Mouse (Mus musculus) midbrain, embryonic 12.5 days (tissue): Measurements from ENCODE around the gene Zfp667. TPM values are rescaled to one million over a fixed set of nuclear protein-coding genes. Genes with fewer than 3 reads are reported as not detected.
"Not testable (repeated sequence)": the region's sequence is repeated elsewhere in the genome, so short reads cannot be mapped to it uniquely, and the experiment has no call there.

Source experiments
- ATAC-seq: fragments of 200-750 bp; cut with Nextera tagmentation; 2 replicates; pipeline ENCODE4 v1.8.0; 2017; ENCODE audit warnings: low read depth, moderate TSS enrichment, moderate library complexity; ENCODE audit not compliant: low FRiP score
- H3K27ac ChIP-seq: fragments of 300-500 bp; sonication (generic); replicated peaks from 2 replicates; pipeline ENCODE4 v1.5.1; 2016; ENCODE audit warnings: mild to moderate bottlenecking
- H3K27me3 ChIP-seq: fragments of 300-500 bp; sonication (generic); 2 replicates; pipeline ENCODE4 v1.6.1; 2016; ENCODE audit warnings: mild to moderate bottlenecking
- H3K36me3 ChIP-seq: fragments of 300-500 bp; sonication (generic); 2 replicates; pipeline ENCODE4 v1.6.1; 2016
- H3K4me1 ChIP-seq: fragments of 300-500 bp; sonication (generic); 2 replicates; pipeline ENCODE4 v1.6.1; 2016
- H3K4me2 ChIP-seq: fragments of 300-500 bp; sonication (generic); replicated peaks from 2 replicates; pipeline ENCODE4 v1.6.1; 2016; ENCODE audit warnings: mild to moderate bottlenecking, moderate library complexity
- H3K4me3 ChIP-seq: fragments of 300-500 bp; sonication (generic); 2 replicates; pipeline ENCODE4 v1.5.1; 2016; ENCODE audit warnings: mild to moderate bottlenecking
- H3K9ac ChIP-seq: fragments of 300-500 bp; sonication (generic); replicated peaks from 2 replicates; pipeline ENCODE4 v1.6.1; 2016; ENCODE audit warnings: mild to moderate bottlenecking, moderate library complexity
- H3K9me3 ChIP-seq: fragments of 300-500 bp; sonication (generic); 2 replicates; pipeline ENCODE4 v1.6.1; 2016; ENCODE audit warnings: mild to moderate bottlenecking
- WGBS: fragments of 180-500 bp; shearing (Covaris S2); methylation state at CpG from one replicate; pipeline ENCODE4 v1.1.7; 2016; 5-methylcytosine and 5-hydroxymethylcytosine counted together
- polyA plus RNA-seq: library from polyadenylated mRNA; unstranded; fragments of >200 nt; fragmentation: Nextera tagmentation; extraction: Ambion mirVana; gene quantifications from 2 replicates; pipeline ENCODE4 v1.2.1, GENCODE M21; 2016

The Zfp667 gene
- polyA plus RNA-seq: 11.4 and 14.2 TPM in 2 replicates

- H3K27me3 ChIP-seq: no peaks in the 10 kb centered on the region
- H3K4me2 ChIP-seq: peak within 1 kb of the TSS; percentile 81
- peak; percentile 79 for ATAC-seq
- peaks cover 7% of the 10 kb centered on the region; the same call in 1 of the 2 replicates for H3K36me3 ChIP-seq
- 4% methylated on average over 50 of the region's 50 CpGs for WGBS
- peak within 1 kb of the TSS; percentile 55 for H3K4me3 ChIP-seq
- peak within 1 kb of the TSS; percentile 64 for H3K9ac ChIP-seq
- H3K4me1 ChIP-seq: peaks cover 14% of the 10 kb centered on the region
- peak within 1 kb of the TSS; percentile 75 for H3K27ac ChIP-seq
- H3K9me3 ChIP-seq: no peaks in the 10 kb centered on the region
These were observed at the start of gene Zfp667 for GRCm38 (mm10) chr7:6285842-6286705. Gene Zfp667, plus strand, starts transcription at chr7:6286579.

DNA sequence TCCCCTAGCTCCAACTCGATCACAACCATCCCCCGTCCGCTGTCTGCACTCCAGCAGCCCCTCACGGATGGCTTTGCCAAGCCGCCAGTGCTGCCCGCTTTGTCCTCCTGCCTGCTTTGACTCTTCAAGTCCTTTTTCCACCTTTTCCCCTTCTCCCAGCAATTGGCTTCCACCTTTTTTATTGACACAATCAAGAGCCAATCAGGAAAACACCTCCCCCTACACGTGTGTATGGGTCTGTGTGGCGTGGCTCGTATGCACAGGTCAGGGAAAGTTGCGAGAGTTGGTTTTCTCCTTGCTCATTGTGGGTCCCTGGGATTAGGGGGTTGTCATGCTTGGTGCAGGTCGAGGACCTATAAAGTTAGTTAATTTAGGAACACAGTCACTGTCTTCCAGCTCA, 46.6 kb upstream of the Zfp667 start:
- ATAC-seq: no peak
- no peaks in the 10 kb centered on the region for H3K27me3 ChIP-seq
- no peaks in the 10 kb centered on the region for H3K36me3 ChIP-seq
- H3K9ac ChIP-seq: no peak overlapping the region
- peaks cover 1% of the 10 kb centered on the region; the same call in 1 of the 2 replicates for H3K9me3 ChIP-seq
- 45% methylated on average over 11 of the region's 11 CpGs for WGBS
- H3K4me3 ChIP-seq: no peak overlapping the region
- no peak overlapping the region for H3K27ac ChIP-seq
- no peak overlapping the region for H3K4me2 ChIP-seq
- no peaks in the 10 kb centered on the region for H3K4me1 ChIP-seq

DNA sequence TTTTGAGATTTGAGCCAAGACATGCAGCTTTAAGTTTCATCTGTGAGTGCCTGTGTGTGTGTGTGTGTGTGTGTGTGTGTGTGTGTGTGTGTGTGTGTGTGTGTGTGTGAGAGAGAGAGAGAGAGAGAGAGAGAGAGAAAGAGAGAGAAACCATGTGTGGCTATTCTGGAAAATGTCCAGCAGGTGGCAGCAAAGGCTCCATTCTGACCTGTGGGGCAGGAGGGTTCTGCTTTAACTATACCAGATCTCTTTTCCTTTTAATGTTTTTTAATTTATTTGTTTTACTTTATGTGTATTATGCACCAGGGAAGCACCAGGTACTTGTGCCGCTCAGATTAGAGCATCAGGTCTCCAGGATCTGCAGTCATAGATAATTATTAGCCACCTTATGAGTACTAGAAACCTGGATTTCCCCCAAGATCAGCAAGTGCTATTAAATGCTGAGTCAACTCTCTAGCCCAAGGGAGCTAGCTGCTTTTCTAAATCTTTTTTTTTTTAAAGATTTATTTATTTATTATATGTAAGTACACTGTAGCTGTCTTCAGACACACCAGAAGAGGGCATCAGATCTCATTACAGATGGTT, 45.4 kb upstream of the Zfp667 start:
- 19% methylated on average over 1 of the region's 1 CpGs for WGBS
- ATAC-seq, H3K9me3 ChIP-seq, H3K4me1 ChIP-seq, H3K36me3 ChIP-seq, H3K9ac ChIP-seq, H3K27me3 ChIP-seq, H3K4me3 ChIP-seq, H3K27ac ChIP-seq, H3K4me2 ChIP-seq: not testable (repeated sequence)

DNA sequence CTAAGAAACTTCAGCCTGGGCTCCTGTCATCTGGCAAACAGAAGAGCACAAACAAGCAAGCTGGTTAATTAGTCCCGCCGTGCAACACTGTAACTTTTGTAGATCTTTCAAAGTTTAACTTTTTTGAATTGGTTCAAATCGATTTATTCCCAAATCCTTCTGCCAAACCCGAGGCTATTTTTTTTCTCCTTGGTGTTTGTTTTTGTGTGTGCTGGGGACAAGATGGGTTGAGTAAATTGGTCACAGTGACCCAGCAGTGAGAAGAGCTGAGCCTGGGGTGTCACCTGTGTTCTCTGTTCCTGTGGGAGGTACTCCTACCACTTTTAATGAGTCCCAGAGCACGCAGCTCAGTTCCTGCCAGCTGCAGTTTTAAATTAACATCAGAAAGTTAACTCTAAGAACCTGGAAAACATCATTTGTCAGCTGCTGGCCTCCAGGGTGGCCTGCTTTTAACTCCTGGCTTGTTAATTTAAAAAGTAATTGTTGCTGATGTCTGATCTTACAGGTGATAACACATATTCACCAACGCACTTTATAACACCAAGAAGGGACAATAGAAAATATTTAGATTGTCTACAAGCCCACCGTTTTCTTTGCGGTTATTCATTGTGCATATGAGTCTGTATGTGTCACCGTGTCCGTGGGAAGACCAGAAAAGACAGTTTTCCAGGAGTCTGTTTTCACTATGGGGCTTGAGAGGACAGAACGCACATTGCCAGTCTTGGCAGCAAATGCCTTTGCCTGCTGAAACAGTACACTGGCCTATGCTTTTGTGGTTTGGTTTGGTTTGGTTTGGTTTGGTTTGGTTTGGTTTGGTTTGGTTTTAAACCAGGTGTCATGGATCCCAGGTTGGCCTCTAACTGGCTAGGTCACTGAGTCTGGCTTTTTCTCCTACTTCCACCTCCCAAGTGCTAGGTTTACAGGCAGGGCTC, 41.8 kb upstream of the Zfp667 start:
- H3K27ac ChIP-seq: no peak overlapping the region

DNA sequence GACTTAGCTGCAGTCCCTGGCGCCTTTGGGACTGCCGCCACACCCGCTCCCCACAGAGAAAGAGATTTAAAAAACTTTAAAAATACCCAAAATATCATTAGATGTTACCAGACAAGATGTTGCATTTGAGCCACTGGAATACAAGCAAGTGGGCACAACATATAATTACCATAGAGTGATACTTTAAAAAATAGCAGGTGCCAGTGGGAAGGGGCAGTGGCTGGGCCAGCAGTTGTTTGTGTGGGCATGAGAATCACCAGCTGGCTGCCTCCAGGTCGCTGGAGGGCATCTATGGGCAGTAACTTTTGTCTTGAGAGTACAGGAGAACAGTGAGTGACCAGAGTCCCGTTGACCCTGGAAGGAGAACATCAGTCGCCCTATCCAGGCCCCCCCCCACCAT, 34.0 kb upstream of the Zfp667 start, which contains the start of gene Epp13:
Gene Epp13, plus strand, starts transcription at position 301 of the 400 bp plus-strand sequence.
- Histone ChIP-seq H3K27me3 (no peaks in the 10 kb centered on the region), H3K4me2 (no peak within 1 kb of the TSS), H3K36me3 (no peaks in the 10 kb centered on the region), H3K4me1 (no peaks in the 10 kb centered on the region), H3K9me3 (peaks cover 9% of the 10 kb centered on the region; the same call in 1 of the 2 replicates), H3K4me3 (no peak within 1 kb of the TSS), H3K9ac (no peak within 1 kb of the TSS), H3K27ac (no peak within 1 kb of the TSS)
- 79% methylated on average over 6 of the region's 6 CpGs for WGBS
- no peak for ATAC-seq

More for the DNA sequence above, 41.8 kb upstream of the Zfp667 start:
- Histone ChIP-seq H3K9ac (no peak overlapping the region), H3K4me1 (no peaks in the 10 kb centered on the region), H3K4me2 (no peak overlapping the region), H3K9me3 (no peaks in the 10 kb centered on the region), H3K36me3 (no peaks in the 10 kb centered on the region), H3K27me3 (no peaks in the 10 kb centered on the region), H3K4me3 (no peak overlapping the region)
- no peak for ATAC-seq
- WGBS: 60% methylated on average over 11 of the region's 11 CpGs

- WGBS: 92% methylated on average over 5 of the region's 5 CpGs
- Histone ChIP-seq H3K4me2 (no peak overlapping the region), H3K27me3 (no peaks in the 10 kb centered on the region), H3K9ac (no peak overlapping the region), H3K9me3 (peaks cover 9% of the 10 kb centered on the region; the same call in 1 of the 2 replicates), H3K4me1 (no peaks in the 10 kb centered on the region), H3K36me3 (no peaks in the 10 kb centered on the region), H3K27ac (no peak overlapping the region), H3K4me3 (no peak overlapping the region)
- no peak for ATAC-seq
These were observed 31.9 kb upstream of the Zfp667 start for GRCm38 (mm10) chr7:6254451-6254850.

GRCm38 (mm10) chr7:6257386-6257785, 29.0 kb upstream of the Zfp667 start:
- Histone ChIP-seq H3K4me1 (no peaks in the 10 kb centered on the region), H3K27ac (no peak overlapping the region), H3K9me3 (peaks cover 9% of the 10 kb centered on the region; the same call in 1 of the 2 replicates), H3K4me3 (no peak overlapping the region), H3K4me2 (no peak overlapping the region), H3K9ac (no peak overlapping the region), H3K36me3 (no peaks in the 10 kb centered on the region), H3K27me3 (no peaks in the 10 kb centered on the region)
- 82% methylated on average over 4 of the region's 4 CpGs for WGBS
- no peak for ATAC-seq

GRCm38 (mm10) chr7:6258232-6259220, 27.9 kb upstream of the Zfp667 start:
- H3K4me3 ChIP-seq: no peak overlapping the region
- 37% methylated on average over 16 of the region's 16 CpGs for WGBS
- H3K27ac ChIP-seq: no peak overlapping the region
- H3K4me2 ChIP-seq: no peak overlapping the region
- H3K9ac ChIP-seq: no peak overlapping the region
- no peak for ATAC-seq
- H3K4me1 ChIP-seq: no peaks in the 10 kb centered on the region
- no peaks in the 10 kb centered on the region for H3K27me3 ChIP-seq
- H3K36me3 ChIP-seq: no peaks in the 10 kb centered on the region
- no peaks in the 10 kb centered on the region; the same call in 1 of the 2 replicates for H3K9me3 ChIP-seq

DNA sequence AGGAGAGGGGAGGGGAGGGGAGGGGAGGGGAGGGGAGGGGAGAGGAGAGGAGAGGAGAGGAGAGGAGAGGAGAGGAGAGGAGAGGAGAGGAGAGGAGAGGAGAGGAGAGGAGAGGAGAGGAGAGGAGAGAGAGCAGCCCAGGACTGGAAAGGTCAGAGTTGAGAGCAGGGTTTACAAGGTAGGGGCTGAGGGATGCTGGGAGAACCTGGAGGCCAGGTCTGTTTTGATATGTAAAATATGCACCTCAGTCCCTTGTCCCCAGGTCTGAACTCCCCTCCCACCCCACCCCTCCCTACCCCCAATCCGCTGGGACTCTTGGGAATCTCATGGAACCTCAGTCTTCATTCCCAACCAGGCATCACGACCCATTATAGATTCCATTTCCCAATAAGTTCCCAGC, 26.4 kb upstream of the Zfp667 start:
- not testable (repeated sequence) for H3K4me1 ChIP-seq, ATAC-seq, H3K4me2 ChIP-seq, H3K9ac ChIP-seq, H3K9me3 ChIP-seq, H3K27ac ChIP-seq, H3K27me3 ChIP-seq, H3K4me3 ChIP-seq, H3K36me3 ChIP-seq
- WGBS: 57% methylated on average over 2 of the region's 2 CpGs

DNA sequence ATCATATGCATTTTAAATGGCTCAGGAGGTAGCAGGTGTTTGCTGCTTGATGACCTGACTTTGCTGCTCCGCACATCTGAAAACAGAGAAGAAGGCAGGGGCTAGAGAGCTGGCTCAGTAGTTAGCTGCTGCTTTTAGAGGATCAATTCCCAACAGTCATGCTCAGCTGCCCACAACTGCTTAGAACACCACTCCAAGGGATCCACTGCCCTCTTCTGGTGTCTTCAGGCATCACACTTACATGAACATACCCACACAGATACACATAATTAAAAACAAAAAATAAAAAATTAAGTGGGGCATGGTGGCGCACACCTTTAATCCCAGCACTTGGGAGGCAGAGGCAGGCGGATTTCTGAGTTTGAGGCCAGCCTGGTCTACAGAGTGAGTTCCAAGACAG, 24.3 kb upstream of the Zfp667 start:
- Histone ChIP-seq H3K27me3 (no peaks in the 10 kb centered on the region), H3K4me3 (no peak overlapping the region), H3K9ac (no peak overlapping the region), H3K27ac (no peak overlapping the region), H3K9me3 (no peaks in the 10 kb centered on the region; the same call in 1 of the 2 replicates), H3K4me1 (no peaks in the 10 kb centered on the region), H3K4me2 (no peak overlapping the region), H3K36me3 (no peaks in the 10 kb centered on the region)
- no peak for ATAC-seq
- 88% methylated on average over 3 of the region's 3 CpGs for WGBS

DNA sequence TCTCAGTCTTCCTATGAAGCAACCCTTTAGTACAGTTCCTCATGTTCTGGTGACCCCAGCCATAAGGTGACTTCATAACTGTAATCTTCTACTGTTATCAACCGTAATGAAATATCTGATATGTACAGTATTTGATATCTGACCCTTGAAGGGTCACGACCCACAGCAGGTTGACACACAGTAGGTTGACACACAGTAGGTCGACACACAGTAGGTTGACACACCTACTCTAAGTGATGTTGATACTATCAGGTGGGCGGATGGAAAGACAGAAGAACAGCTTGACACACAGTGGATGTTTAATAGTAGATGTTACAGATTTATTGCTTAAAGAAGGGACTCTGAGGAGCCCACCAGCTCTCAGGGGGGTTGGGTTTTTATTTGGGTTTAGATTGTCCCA, 23.4 kb upstream of the Zfp667 start:
- H3K9me3 ChIP-seq: no peaks in the 10 kb centered on the region; the same call in 1 of the 2 replicates
- H3K4me1 ChIP-seq: no peaks in the 10 kb centered on the region
- no peak overlapping the region for H3K4me2 ChIP-seq
- no peak overlapping the region for H3K27ac ChIP-seq
- H3K27me3 ChIP-seq: no peaks in the 10 kb centered on the region
- H3K36me3 ChIP-seq: no peaks in the 10 kb centered on the region
- H3K4me3 ChIP-seq: no peak overlapping the region
- ATAC-seq: no peak
- 74% methylated on average over 4 of the region's 4 CpGs for WGBS
- no peak overlapping the region for H3K9ac ChIP-seq
